Mouse (Mus musculus): ENCODE data around the gene Rnf114. TPM values are rescaled to one million over a fixed set of nuclear protein-coding genes. Genes with fewer than 3 reads are reported as not detected.

The Rnf114 gene
- total RNA-seq, 1 experiment, result 48.1 TPM

DNA sequence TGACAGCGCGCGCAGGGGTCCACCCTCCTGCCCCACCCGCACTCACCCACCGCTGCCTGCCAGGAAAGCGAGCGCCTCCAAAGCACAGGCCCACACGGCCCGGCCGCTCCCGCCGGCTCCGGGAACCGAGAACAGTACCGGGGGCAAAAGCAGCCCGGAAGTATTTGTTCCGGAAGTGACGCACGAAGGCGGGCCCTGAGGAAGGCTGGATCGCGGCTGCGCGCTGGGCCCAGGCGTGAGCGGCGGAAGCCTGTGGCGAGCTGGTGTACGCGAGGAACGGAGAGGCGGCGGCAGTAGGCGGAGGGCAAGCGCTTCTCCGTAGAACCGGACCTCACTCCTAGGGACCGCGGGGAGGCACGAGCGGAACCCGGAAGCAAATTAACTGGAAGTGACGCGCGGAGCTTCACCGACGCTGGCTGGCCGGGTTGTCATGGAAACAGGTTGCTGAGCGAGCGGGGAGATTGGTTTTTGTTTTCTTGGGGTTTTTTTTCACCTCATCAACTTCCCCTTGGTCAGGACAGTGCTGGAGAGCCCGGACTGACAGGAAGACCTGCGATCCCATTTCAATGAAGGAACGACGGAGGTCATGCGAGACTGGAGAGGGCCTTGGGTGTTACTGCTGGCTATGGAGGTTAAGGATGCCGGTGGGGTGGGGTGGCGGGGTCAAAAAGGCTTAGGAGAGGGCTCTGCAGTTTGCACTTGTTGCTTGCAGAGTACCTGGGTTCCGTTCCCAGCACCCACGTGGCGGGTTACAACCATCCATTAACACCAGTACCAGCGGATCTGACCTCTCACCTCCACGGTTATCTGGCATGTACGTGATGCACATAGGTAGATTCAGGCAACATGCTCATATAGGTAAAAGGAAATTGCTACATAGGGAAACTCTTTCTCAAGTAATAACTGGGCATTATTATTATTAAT, 530 bp downstream of the Rnf114 start, which contains the start of gene Spata2:
Spata2 (minus strand) TSS at position 175 of the 924 bp plus-strand sequence.
- Histone ChIP-seq H3K4me3 (ENCODE audit: insufficient read depth in 1 of 2, low read depth in 1 of 2, low read length in 2 of 2, poor library complexity in 1 of 2, severe bottlenecking in 1 of 2) (peak within 1 kb of the TSS; percentile 84 to 88), H3K4me1 (ENCODE audit: control insufficient read depth in 2 of 2, insufficient read depth in 2 of 2, low read length in 2 of 2, poor library complexity in 1 of 2) (peaks cover 0 to 12% of the 10 kb centered on the region in 2 experiments; a peak in 1 of 4 replicates), H3K9me3 (ENCODE audit: control insufficient read depth, insufficient read depth, low read depth, low read length) (no peaks in the 10 kb centered on the region), H3K27ac (ENCODE audit: insufficient read depth, low read depth, low read length, poor library complexity, severe bottlenecking) (peak within 1 kb of the TSS; percentile 79), H3K9ac (ENCODE audit: insufficient read depth, low read depth, low read length, poor library complexity, severe bottlenecking) (peak within 1 kb of the TSS; percentile 87), H3K36me3 (ENCODE audit: control insufficient read depth, insufficient read depth, low read length, poor library complexity, severe bottlenecking) (no peaks in the 10 kb centered on the region)
- in situ Hi-C loops (cut with MboI; ENCODE audit: low sequenced_read_pairs in 2 of 2, unreplicated experiment in 2 of 2), result no loop called here
- TF ChIP-seq HCFC1 (IDR thresholded peaks at IDR 0.05; ENCODE audit: borderline replicate concordance, insufficient read depth, low read length), result peak; percentile 67
- TF ChIP-seq ZC3H11A (IDR thresholded peaks at IDR 0.05; ENCODE audit: borderline replicate concordance, low read depth, low read length), result no peak
- no peak for TF ChIP-seq MAFK (IDR thresholded peaks at IDR 0.05; ENCODE audit: insufficient read depth, low read depth, low read length)
- TF ChIP-seq CHD2 (IDR thresholded peaks at IDR 0.05; ENCODE audit: low read depth, low read length), result no peak
- 0 out of 2 replicates have a peak, but pooled peaks have one; percentile 56 for TF ChIP-seq ZNF384 (IDR thresholded peaks at IDR 0.05; ENCODE audit: low read depth, low read length)
- peak; percentile 70 for DNase-seq (ENCODE audit: low read depth, low spot score)

DNA sequence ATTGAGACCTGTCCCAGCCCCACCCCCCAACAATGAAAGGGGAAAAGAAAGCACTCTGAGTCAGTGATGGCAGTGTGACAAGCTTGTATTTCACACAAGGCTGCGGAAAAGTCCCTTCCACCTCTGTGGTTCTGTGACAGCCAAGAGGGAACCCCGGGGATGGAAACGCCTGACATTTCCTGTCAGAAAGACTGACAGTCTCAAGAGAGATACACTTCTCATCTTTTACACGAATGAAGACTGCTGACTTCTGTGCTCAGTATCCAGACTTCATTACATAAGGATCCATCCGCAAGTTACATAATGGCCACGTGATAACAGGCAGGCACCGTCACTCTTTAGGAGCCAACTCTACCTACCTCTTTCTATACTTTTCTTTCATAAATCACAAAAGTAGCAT, 4.0 kb downstream of the Rnf114 start:
- DNase-seq (ENCODE audit: low read depth, low spot score), result no peak
- Histone ChIP-seq H3K4me1 (ENCODE audit: control insufficient read depth in 2 of 2, insufficient read depth in 2 of 2, low read length in 2 of 2, poor library complexity in 1 of 2) (peaks cover 0 to 4% of the 10 kb centered on the region in 2 experiments; a peak in 1 of 4 replicates), H3K27ac (ENCODE audit: insufficient read depth, low read depth, low read length, poor library complexity, severe bottlenecking) (no peak overlapping the region), H3K9ac (ENCODE audit: insufficient read depth, low read depth, low read length, poor library complexity, severe bottlenecking) (no peak overlapping the region), H3K9me3 (ENCODE audit: control insufficient read depth, insufficient read depth, low read depth, low read length) (no peaks in the 10 kb centered on the region), H3K4me3 (ENCODE audit: insufficient read depth in 1 of 2, low read depth in 1 of 2, low read length in 2 of 2, poor library complexity in 1 of 2, severe bottlenecking in 1 of 2) (no peak overlapping the region), H3K36me3 (ENCODE audit: control insufficient read depth, insufficient read depth, low read length, poor library complexity, severe bottlenecking) (no peaks in the 10 kb centered on the region)
- TF ChIP-seq MAFK (IDR thresholded peaks at IDR 0.05; ENCODE audit: insufficient read depth, low read depth, low read length) (no peak), HCFC1 (IDR thresholded peaks at IDR 0.05; ENCODE audit: borderline replicate concordance, insufficient read depth, low read length) (no peak), CHD2 (IDR thresholded peaks at IDR 0.05; ENCODE audit: low read depth, low read length) (no peak), ZC3H11A (IDR thresholded peaks at IDR 0.05; ENCODE audit: borderline replicate concordance, low read depth, low read length) (no peak), ZNF384 (IDR thresholded peaks at IDR 0.05; ENCODE audit: low read depth, low read length) (no peak)
- in situ Hi-C loops (cut with MboI; ENCODE audit: low sequenced_read_pairs in 2 of 2, unreplicated experiment in 2 of 2), result no loop called here

DNA sequence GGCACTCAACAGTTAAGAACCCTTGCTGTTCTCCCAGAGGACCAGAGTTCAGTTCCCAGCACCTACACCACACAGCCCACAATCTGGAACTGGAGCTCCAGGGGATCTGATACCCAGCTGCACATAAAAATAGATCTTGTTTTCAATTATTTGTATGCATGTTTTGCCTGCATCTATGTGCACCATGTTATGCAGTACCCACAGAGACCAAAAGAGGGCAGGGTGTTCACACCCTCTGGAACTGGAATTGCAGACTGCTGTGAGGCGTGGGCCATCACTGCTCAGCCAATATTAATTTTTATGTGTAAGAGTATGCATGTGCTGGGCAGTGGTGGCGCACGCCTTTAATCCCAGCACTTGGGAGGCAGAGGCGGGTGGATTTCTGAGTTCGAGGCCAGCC, 4.8 kb downstream of the Rnf114 start:
- Histone ChIP-seq H3K9ac (ENCODE audit: insufficient read depth, low read depth, low read length, poor library complexity, severe bottlenecking) (no peak overlapping the region), H3K36me3 (ENCODE audit: control insufficient read depth, insufficient read depth, low read length, poor library complexity, severe bottlenecking) (no peaks in the 10 kb centered on the region), H3K27ac (ENCODE audit: insufficient read depth, low read depth, low read length, poor library complexity, severe bottlenecking) (no peak overlapping the region), H3K9me3 (ENCODE audit: control insufficient read depth, insufficient read depth, low read depth, low read length) (no peaks in the 10 kb centered on the region), H3K4me1 (ENCODE audit: control insufficient read depth in 2 of 2, insufficient read depth in 2 of 2, low read length in 2 of 2, poor library complexity in 1 of 2) (peaks cover 0 to 3% of the 10 kb centered on the region in 2 experiments; a peak in 1 of 4 replicates), H3K4me3 (ENCODE audit: insufficient read depth in 1 of 2, low read depth in 1 of 2, low read length in 2 of 2, poor library complexity in 1 of 2, severe bottlenecking in 1 of 2) (no peak overlapping the region)
- TF ChIP-seq CHD2 (IDR thresholded peaks at IDR 0.05; ENCODE audit: low read depth, low read length) (no peak), HCFC1 (IDR thresholded peaks at IDR 0.05; ENCODE audit: borderline replicate concordance, insufficient read depth, low read length) (no peak), MAFK (IDR thresholded peaks at IDR 0.05; ENCODE audit: insufficient read depth, low read depth, low read length) (no peak), ZNF384 (IDR thresholded peaks at IDR 0.05; ENCODE audit: low read depth, low read length) (no peak), ZC3H11A (IDR thresholded peaks at IDR 0.05; ENCODE audit: borderline replicate concordance, low read depth, low read length) (no peak)
- in situ Hi-C loops (cut with MboI; ENCODE audit: low sequenced_read_pairs in 2 of 2, unreplicated experiment in 2 of 2), result no loop called here
- peak; percentile 41 for DNase-seq (ENCODE audit: low read depth, low spot score)

DNA sequence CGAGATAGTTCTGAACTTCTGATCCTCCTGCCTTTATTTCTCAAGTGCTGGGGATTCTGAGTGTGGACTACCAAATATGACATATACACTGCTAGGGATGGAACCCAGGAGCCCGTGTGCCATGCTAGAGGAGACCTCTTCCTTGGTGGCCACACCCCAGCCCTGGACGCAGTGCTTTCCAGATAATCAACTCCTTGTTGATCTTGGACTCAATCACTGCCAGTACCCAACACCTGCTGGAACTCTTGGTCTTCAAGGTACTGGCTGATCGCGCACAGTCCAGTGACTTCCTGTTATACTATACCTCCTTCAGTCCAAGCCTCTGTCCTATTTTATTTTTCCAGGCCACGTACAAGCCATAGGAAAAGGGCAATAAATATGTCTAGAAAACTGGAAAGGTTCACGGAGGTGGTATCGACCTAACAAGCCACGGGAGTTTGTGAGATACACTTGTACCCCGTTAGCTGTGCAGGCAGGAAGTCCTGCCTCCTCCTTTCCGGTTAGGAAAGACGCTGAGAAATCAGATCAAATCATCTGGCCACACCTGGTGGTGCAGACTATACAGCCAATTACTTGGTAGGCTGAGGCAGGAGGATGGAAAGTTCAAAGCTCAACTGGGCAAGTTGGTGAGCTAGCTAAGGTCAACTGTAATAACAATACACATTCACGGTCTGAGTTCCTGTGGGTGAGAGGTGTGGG, 10.3 kb downstream of the Rnf114 start:
- peaks cover 17% of the 10 kb centered on the region for H3K36me3 ChIP-seq (ENCODE audit: control insufficient read depth, insufficient read depth, low read length, poor library complexity, severe bottlenecking)
- peak overlapping the region; percentile 64 for H3K27ac ChIP-seq (ENCODE audit: insufficient read depth, low read depth, low read length, poor library complexity, severe bottlenecking)
- in situ Hi-C loops (cut with MboI; ENCODE audit: low sequenced_read_pairs in 2 of 2, unreplicated experiment in 2 of 2), result no loop called here
- H3K4me1 ChIP-seq (ENCODE audit: control insufficient read depth in 2 of 2, insufficient read depth in 2 of 2, low read length in 2 of 2, poor library complexity in 1 of 2), result peaks cover 2 to 15% of the 10 kb centered on the region in 2 experiments; a peak in 2 of 4 replicates
- peak overlapping the region; percentile 87 to 95 for H3K4me3 ChIP-seq (ENCODE audit: insufficient read depth in 1 of 2, low read depth in 1 of 2, low read length in 2 of 2, poor library complexity in 1 of 2, severe bottlenecking in 1 of 2)
- no peak for TF ChIP-seq MAFK (IDR thresholded peaks at IDR 0.05; ENCODE audit: insufficient read depth, low read depth, low read length)
- no peak for TF ChIP-seq HCFC1 (IDR thresholded peaks at IDR 0.05; ENCODE audit: borderline replicate concordance, insufficient read depth, low read length)
- no peak for TF ChIP-seq ZNF384 (IDR thresholded peaks at IDR 0.05; ENCODE audit: low read depth, low read length)
- no peak for TF ChIP-seq CHD2 (IDR thresholded peaks at IDR 0.05; ENCODE audit: low read depth, low read length)
- no peak for TF ChIP-seq ZC3H11A (IDR thresholded peaks at IDR 0.05; ENCODE audit: borderline replicate concordance, low read depth, low read length)
- DNase-seq (ENCODE audit: low read depth, low spot score), result no peak
- peak overlapping the region; percentile 59; the same call in 1 of the 2 replicates for H3K9ac ChIP-seq (ENCODE audit: insufficient read depth, low read depth, low read length, poor library complexity, severe bottlenecking)
- no peaks in the 10 kb centered on the region for H3K9me3 ChIP-seq (ENCODE audit: control insufficient read depth, insufficient read depth, low read depth, low read length)

Measured in ES-E14 (cell line).